Mouse (Mus musculus) CH12.LX (cell line): ENCODE measurements around the gene Crybg2. TPM values are rescaled to one million over a fixed set of nuclear protein-coding genes. Genes with fewer than 3 reads are reported as not detected.

ENCODE experiments used
- DNase-seq: peaks from one replicate; pipeline ENCODE4 v3.0.0-alpha.2; 2013; ENCODE audit errors: extremely low read depth
- H3K27ac ChIP-seq: 2 replicates; pipeline ENCODE4 v1.5.1; 2012; ENCODE audit warnings: low read depth, mild to moderate bottlenecking, control low read depth, moderate library complexity; ENCODE audit not compliant: insufficient read depth
- H3K27me3 ChIP-seq: replicated peaks from 2 replicates; pipeline ENCODE3; 2012; ENCODE audit warnings: inconsistent platforms
- H3K36me3 ChIP-seq, 2 experiments: replicated peaks in 1 of 2; 2 replicates each; pipeline versions ENCODE3 to v1.6.1; 2012; ENCODE audit warnings: inconsistent platforms in 1 of 2, low read length in 1 of 2, mild to moderate bottlenecking in 1 of 2, mixed read lengths in 1 of 2, moderate library complexity in 1 of 2; ENCODE audit not compliant: control insufficient read depth in 1 of 2, insufficient read depth in 1 of 2
- H3K4me1 ChIP-seq, 2 experiments: 2 replicates each; pipeline ENCODE4 v1.6.1; 2012; ENCODE audit warnings: inconsistent platforms in 1 of 2, moderate library complexity in 1 of 2; ENCODE audit not compliant: insufficient read depth in 2 of 2, control insufficient read depth in 1 of 2
- H3K4me2 ChIP-seq: 2 replicates; pipeline ENCODE4 v1.6.1; 2012; ENCODE audit warnings: low read depth, mild to moderate bottlenecking, control low read depth; ENCODE audit not compliant: poor library complexity, insufficient read depth, severe bottlenecking
- H3K4me3 ChIP-seq, 3 experiments: fragments of 150-350 bp in 1 of 3; sonication (generic) in 1 of 3; replicated peaks in 1 of 3; 2 replicates each; pipeline versions ENCODE3 to v1.5.1; 2011 to 2012; ENCODE audit warnings: low read depth in 2 of 3, low read length in 2 of 3, mild to moderate bottlenecking in 2 of 3, moderate library complexity in 2 of 3, control low read depth in 1 of 3, improper control_type of control experiment in 1 of 3, inconsistent platforms in 1 of 3, mixed read lengths in 1 of 3; ENCODE audit not compliant: poor library complexity in 1 of 3
- H3K79me2 ChIP-seq: replicated peaks from 2 replicates; pipeline ENCODE4 v1.6.1; 2012; ENCODE audit warnings: mild to moderate bottlenecking, moderate library complexity; ENCODE audit not compliant: control insufficient read depth, poor library complexity, insufficient read depth, severe bottlenecking; ENCODE audit errors: extremely low read depth
- H3K9ac ChIP-seq: 2 replicates; pipeline ENCODE4 v1.6.1; 2012; ENCODE audit warnings: low read depth, mild to moderate bottlenecking, control low read depth, moderate library complexity; ENCODE audit not compliant: insufficient read depth
- H3K9me3 ChIP-seq: replicated peaks from 2 replicates; pipeline ENCODE3; 2012; ENCODE audit warnings: low read length, inconsistent platforms, mixed read lengths
- BHLHE40 ChIP-seq: IDR thresholded peaks from 2 replicates; pipeline ENCODE4 v1.6.1; 2011; ENCODE audit warnings: mild to moderate bottlenecking, low read depth, low read length, improper control_type of control experiment
- CHD1 ChIP-seq: IDR thresholded peaks from 2 replicates; pipeline ENCODE4 v1.6.1; 2012; ENCODE audit warnings: low read depth, low read length, improper control_type of control experiment, inconsistent platforms
- CHD2 ChIP-seq: IDR thresholded peaks from 2 replicates; pipeline ENCODE4 v1.6.1; 2011; ENCODE audit warnings: low read length, improper control_type of control experiment
- CTCF ChIP-seq, 2 experiments: IDR thresholded peaks in 1 of 2; conservative IDR thresholded peaks in 1 of 2; 2 replicates each; pipeline ENCODE4 v1.5.1; 2011 to 2012; ENCODE audit warnings: low read depth in 2 of 2, low read length in 2 of 2, improper control_type of control experiment in 1 of 2, inconsistent platforms in 1 of 2, mild to moderate bottlenecking in 1 of 2, moderate library complexity in 1 of 2
- E2F4 ChIP-seq: IDR thresholded peaks from 2 replicates; pipeline ENCODE4 v1.6.1; 2011; ENCODE audit warnings: low read depth, low read length, improper control_type of control experiment; ENCODE audit not compliant: insufficient replicate concordance
- ELF1 ChIP-seq: IDR thresholded peaks from 2 replicates; pipeline ENCODE4 v1.6.1; 2014; ENCODE audit warnings: low read depth, mild to moderate bottlenecking, inconsistent platforms, low read length, improper control_type of control experiment
- EP300 ChIP-seq: IDR thresholded peaks from 2 replicates; pipeline ENCODE4 v1.6.1; 2011; ENCODE audit warnings: low read length, improper control_type of control experiment
- ETS1 ChIP-seq: conservative IDR thresholded peaks from 2 replicates; pipeline ENCODE4 v1.6.1; 2012; ENCODE audit warnings: low read depth, mild to moderate bottlenecking, inconsistent platforms, low read length, improper control_type of control experiment, moderate library complexity
- GABPA ChIP-seq: IDR thresholded peaks from 2 replicates; pipeline ENCODE4 v1.6.1; 2012; ENCODE audit warnings: low read depth, low read length, improper control_type of control experiment, inconsistent platforms; ENCODE audit not compliant: insufficient replicate concordance
- HCFC1 ChIP-seq: IDR thresholded peaks from 2 replicates; pipeline ENCODE4 v1.6.1; 2012; ENCODE audit warnings: low read depth, mild to moderate bottlenecking, inconsistent platforms, low read length, improper control_type of control experiment
- IRF4 ChIP-seq: IDR thresholded peaks from 2 replicates; pipeline ENCODE4 v1.6.1; 2014; ENCODE audit warnings: low read depth, mild to moderate bottlenecking, inconsistent platforms, low read length, improper control_type of control experiment
- JUN ChIP-seq: IDR thresholded peaks from 2 replicates; pipeline ENCODE4 v1.6.1; 2011; ENCODE audit warnings: low read depth, mild to moderate bottlenecking, low read length, improper control_type of control experiment, moderate library complexity; ENCODE audit not compliant: insufficient read depth
- KAT2A ChIP-seq: IDR thresholded peaks from 2 replicates; pipeline ENCODE4 v1.6.1; 2012; ENCODE audit warnings: low read length, improper control_type of control experiment, inconsistent platforms; ENCODE audit not compliant: insufficient replicate concordance
- MAFK ChIP-seq: IDR thresholded peaks from 2 replicates; pipeline ENCODE4 v1.6.1; 2011; ENCODE audit warnings: low read length, improper control_type of control experiment; ENCODE audit not compliant: insufficient replicate concordance
- MAX ChIP-seq: IDR thresholded peaks from 2 replicates; pipeline ENCODE4 v1.6.1; 2011; ENCODE audit warnings: low read length, improper control_type of control experiment
- MAZ ChIP-seq: IDR thresholded peaks from 2 replicates; pipeline ENCODE4 v1.6.1; 2012; ENCODE audit warnings: low read depth, mild to moderate bottlenecking, inconsistent platforms, low read length, improper control_type of control experiment, moderate library complexity
- MEF2A ChIP-seq: IDR thresholded peaks from 2 replicates; pipeline ENCODE4 v1.6.1; 2014; ENCODE audit warnings: low read depth, mild to moderate bottlenecking, inconsistent platforms, low read length, improper control_type of control experiment, borderline replicate concordance
- MXI1 ChIP-seq: IDR thresholded peaks from 2 replicates; pipeline ENCODE4 v1.6.1; 2011; ENCODE audit warnings: mild to moderate bottlenecking, low read depth, low read length, improper control_type of control experiment
- MYC ChIP-seq: IDR thresholded peaks from 2 replicates; pipeline ENCODE4 v1.6.1; 2011; ENCODE audit warnings: low read depth, mild to moderate bottlenecking, improper control_type of control experiment, low read length
- NELFE ChIP-seq: IDR thresholded peaks from 2 replicates; pipeline ENCODE4 v1.6.1; 2011; ENCODE audit warnings: low read depth, low read length, improper control_type of control experiment
- NRF1 ChIP-seq: IDR thresholded peaks from 2 replicates; pipeline ENCODE4 v1.6.1; 2014; ENCODE audit warnings: low read depth, mild to moderate bottlenecking, inconsistent platforms, low read length, improper control_type of control experiment, moderate library complexity
- PAX5 ChIP-seq: IDR thresholded peaks from 2 replicates; pipeline ENCODE4 v1.6.1; 2012; ENCODE audit warnings: low read length, inconsistent platforms, mixed read lengths
- POLR2A ChIP-seq: IDR thresholded peaks from 2 replicates; pipeline ENCODE4 v1.6.1; 2011; ENCODE audit warnings: low read depth, mild to moderate bottlenecking, improper control_type of control experiment, low read length
- POLR2AphosphoS2 ChIP-seq: IDR thresholded peaks from 2 replicates; pipeline ENCODE4 v1.6.1; 2011; ENCODE audit warnings: low read depth, low read length, improper control_type of control experiment
- RAD21 ChIP-seq: IDR thresholded peaks from 2 replicates; pipeline ENCODE4 v1.6.1; 2011; ENCODE audit warnings: low read depth, mild to moderate bottlenecking, low read length, improper control_type of control experiment, moderate library complexity
- RCOR1 ChIP-seq: conservative IDR thresholded peaks from 2 replicates; pipeline ENCODE4 v1.6.1; 2012; ENCODE audit warnings: low read depth, mild to moderate bottlenecking, inconsistent platforms, low read length, improper control_type of control experiment
- SIN3A ChIP-seq: IDR thresholded peaks from 2 replicates; pipeline ENCODE4 v1.6.1; 2012; ENCODE audit warnings: low read length, improper control_type of control experiment, inconsistent platforms
- SMC3 ChIP-seq: IDR thresholded peaks from 2 replicates; pipeline ENCODE4 v1.6.1; 2011; ENCODE audit warnings: low read depth, low read length, improper control_type of control experiment
- TBP ChIP-seq: conservative IDR thresholded peaks from 2 replicates; pipeline ENCODE4 v1.6.1; 2011; ENCODE audit warnings: low read depth, low read length, improper control_type of control experiment
- TCF12 ChIP-seq: IDR thresholded peaks from 2 replicates; pipeline ENCODE4 v1.6.1; 2014; ENCODE audit warnings: low read depth, mild to moderate bottlenecking, inconsistent platforms, low read length, improper control_type of control experiment
- UBTF ChIP-seq: IDR thresholded peaks from 2 replicates; pipeline ENCODE4 v1.6.1; 2012; ENCODE audit warnings: low read depth, mild to moderate bottlenecking, inconsistent platforms, low read length, improper control_type of control experiment, moderate library complexity
- USF1 ChIP-seq: IDR thresholded peaks from 2 replicates; pipeline ENCODE4 v1.6.1; 2014; ENCODE audit warnings: low read depth, mild to moderate bottlenecking, inconsistent platforms, low read length, improper control_type of control experiment
- USF2 ChIP-seq: conservative IDR thresholded peaks from 2 replicates; pipeline ENCODE4 v1.6.1; 2011; ENCODE audit warnings: low read depth, low read length, improper control_type of control experiment
- ZC3H11A ChIP-seq: IDR thresholded peaks from 2 replicates; pipeline ENCODE4 v1.6.1; 2012; ENCODE audit warnings: low read depth, mild to moderate bottlenecking, inconsistent platforms, low read length, improper control_type of control experiment
- ZKSCAN1 ChIP-seq: IDR thresholded peaks from 2 replicates; pipeline ENCODE4 v1.6.1; 2012; ENCODE audit warnings: low read depth, inconsistent platforms, low read length, improper control_type of control experiment, borderline replicate concordance
- ZMIZ1 ChIP-seq: IDR thresholded peaks from 2 replicates; pipeline ENCODE4 v1.6.1; 2012; ENCODE audit warnings: low read depth, mild to moderate bottlenecking, inconsistent platforms, low read length, improper control_type of control experiment
- ZNF384 ChIP-seq: IDR thresholded peaks from 2 replicates; pipeline ENCODE4 v1.6.1; 2012; ENCODE audit warnings: low read depth, low read length, improper control_type of control experiment, inconsistent platforms
- dilution Hi-C: fragments of 300-500 bp; cut with MboI; formaldehyde crosslinking; loops from 2 replicates; pipeline ENCODE4 v1.14.3; 2020; ENCODE audit warnings: low sequenced_read_pairs; ENCODE audit not compliant: extremely low pct_unique_long_range_greater_than_20kb, extremely low pct_ligation_motif_present
- in situ Hi-C: fragments of 300-500 bp; cut with MboI; formaldehyde crosslinking; loops from 3 replicates; pipeline ENCODE4 v1.14.3; 2019; ENCODE audit warnings: low sequenced_read_pairs, low pct_ligation_motif_present, low pct_unique_long_range_greater_than_20kb, mixed read lengths
- polyA plus RNA-seq: library from polyadenylated mRNA; unstranded; fragments of >175 nt; gene quantifications from 2 replicates; pipeline ENCODE4 v1.2.1, GENCODE M21; 2012; ENCODE audit warnings: low read depth; ENCODE audit not compliant: insufficient read length
- total RNA-seq, 2 experiments: library from RNA; depleted of rRNA; stranded (reverse); fragments of 300-350 nt in 1 of 2; fragments of >200 nt in 1 of 2; gene quantifications; 2 replicates each; pipeline ENCODE4 v1.2.3; 2012 to 2014

Gene Crybg2
- total and polyA plus RNA-seq, 3 experiments: 3.6 to 15.6 (median 9.2) TPM

DNA sequence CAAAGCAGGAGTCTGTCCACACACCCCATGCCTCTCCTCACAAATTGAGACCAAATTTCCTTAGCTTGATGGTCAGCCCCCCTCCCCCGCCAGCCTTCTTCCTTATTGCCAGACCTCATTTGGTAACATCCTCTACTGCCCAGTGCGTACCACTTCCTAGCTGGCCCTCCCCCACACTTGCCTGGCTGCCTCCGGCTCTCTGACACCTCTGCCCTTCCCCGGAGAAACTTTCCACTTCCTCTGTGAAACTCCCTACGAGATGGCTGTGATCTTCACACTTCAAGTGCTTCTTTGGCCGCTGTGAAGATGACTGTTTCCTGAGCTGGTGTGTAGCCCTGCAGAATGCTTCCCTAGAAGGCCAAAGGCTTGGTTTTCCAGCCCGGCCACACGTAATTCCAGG is 38.0 kb downstream of the Crybg2 start (continued):
- no peak for TF ChIP-seq ZNF384
- TF ChIP-seq ZC3H11A: no peak
- TF ChIP-seq IRF4: peak; percentile 94
- no peak for TF ChIP-seq GABPA
- peak; percentile 95 for TF ChIP-seq RCOR1
- TF ChIP-seq, all 38 proteins: peak for 25

DNA sequence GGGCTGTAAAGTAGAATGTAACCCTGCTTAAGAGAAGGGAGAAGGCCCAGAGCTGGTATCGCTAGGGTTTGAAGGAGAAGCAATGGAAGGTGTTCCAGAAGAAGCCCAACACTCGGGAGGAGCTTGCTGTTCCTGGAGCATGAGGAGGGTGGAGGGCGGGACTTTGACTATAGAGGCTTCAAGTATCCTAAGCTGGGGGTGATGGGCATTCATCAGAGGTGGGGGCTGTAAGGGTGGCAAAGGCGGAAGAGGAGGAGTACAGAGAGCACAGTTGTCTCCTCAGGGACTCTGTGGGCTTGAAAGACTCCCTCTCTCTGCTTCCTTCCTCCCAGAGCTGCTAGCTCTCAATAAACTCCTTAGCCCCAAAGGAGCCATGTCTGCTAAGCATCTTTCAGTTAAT is 39.6 kb downstream of the Crybg2 start:
- in situ Hi-C loops (no loop called here), dilution Hi-C loops (no loop called here)
- DNase-seq: peak; percentile 93
- H3K9ac ChIP-seq: peak overlapping the region; percentile 97
- peaks cover 11 to 43% of the 10 kb centered on the region in 2 experiments for H3K4me1 ChIP-seq
- peak overlapping the region; percentile 100 for H3K27ac ChIP-seq
- H3K4me2 ChIP-seq: peak overlapping the region; percentile 81
- H3K27me3 ChIP-seq: no peaks in the 10 kb centered on the region
- peaks cover 0 to 4% of the 10 kb centered on the region in 2 experiments for H3K36me3 ChIP-seq
- H3K79me2 ChIP-seq: 0 out of 2 replicates have a peak, but pooled peaks cover 2% of the 10 kb centered on the region
- H3K4me3 ChIP-seq: peak overlapping the region; percentile 58 to 64 (median 61)
- no peaks in the 10 kb centered on the region for H3K9me3 ChIP-seq
- TF ChIP-seq POLR2A: peak; percentile 76
- peak; percentile 74 for TF ChIP-seq TCF12
- 0 out of 2 replicates have a peak, but pooled peaks have one; percentile 13 for TF ChIP-seq MXI1
- peak; percentile 49; the same call in 1 of the 2 replicates for TF ChIP-seq ETS1
- TF ChIP-seq SMC3: no peak
- TF ChIP-seq UBTF: no peak; the same call in 1 of the 2 replicates
- TF ChIP-seq CHD1: no peak
- TF ChIP-seq KAT2A: 0 out of 2 replicates have a peak, but pooled peaks have one; percentile 44
- TF ChIP-seq USF2: no peak
- TF ChIP-seq NRF1: no peak
- no peak for TF ChIP-seq MAFK
- TF ChIP-seq ZMIZ1: peak; percentile 74
- no peak for TF ChIP-seq ZKSCAN1
- TF ChIP-seq MAZ: peak; percentile 99
- TF ChIP-seq RCOR1: no peak
- TF ChIP-seq USF1: no peak
- TF ChIP-seq MAX: 0 out of 2 replicates have a peak, but pooled peaks have one; percentile 49
- peak; percentile 66 for TF ChIP-seq IRF4
- peak; percentile 70; the same call in 1 of the 2 replicates for TF ChIP-seq E2F4
- TF ChIP-seq JUN: no peak
- peak; percentile 93 for TF ChIP-seq TBP
- peak; percentile 72 for TF ChIP-seq SIN3A
- peak; percentile 55; the same call in 1 of the 2 replicates for TF ChIP-seq POLR2AphosphoS2
- TF ChIP-seq CTCF (conservative IDR thresholded peaks at IDR 0.05 in 1 of 2, IDR thresholded peaks at IDR 0.05 in 1 of 2; ENCODE audit: low read depth in 2 of 2, low read length in 2 of 2): no peak
- TF ChIP-seq BHLHE40: 0 out of 2 replicates have a peak, but pooled peaks have one; percentile 26
- peak; percentile 90 for TF ChIP-seq ELF1
- peak; percentile 67 for TF ChIP-seq NELFE
- no peak for TF ChIP-seq GABPA
- TF ChIP-seq PAX5: no peak
- 0 out of 2 replicates have a peak, but pooled peaks have one; percentile 25 for TF ChIP-seq MEF2A
- peak; percentile 58 for TF ChIP-seq MYC
- peak; percentile 67 for TF ChIP-seq HCFC1
- TF ChIP-seq RAD21: no peak
- TF ChIP-seq EP300: peak; percentile 42; the same call in 1 of the 2 replicates
- TF ChIP-seq CHD2: peak; percentile 90
